Mouse (Mus musculus) olfactory bulb, adult 2 months (tissue): Measurements from ENCODE around the gene Fgfr2.

Experiments used
- CTCF ChIP-seq: fragments of 200-500 bp; IDR thresholded peaks from 2 replicates; pipeline ENCODE4 v1.5.1; 2012; ENCODE audit warnings: low read depth, mild to moderate bottlenecking, low read length, moderate library complexity; ENCODE audit not compliant: insufficient read depth
- POLR2A ChIP-seq: fragments of 200-500 bp; IDR thresholded peaks from 2 replicates; pipeline ENCODE4 v1.6.1; 2012; ENCODE audit warnings: mild to moderate bottlenecking, low read depth, low read length, moderate library complexity; ENCODE audit not compliant: insufficient read depth

DNA sequence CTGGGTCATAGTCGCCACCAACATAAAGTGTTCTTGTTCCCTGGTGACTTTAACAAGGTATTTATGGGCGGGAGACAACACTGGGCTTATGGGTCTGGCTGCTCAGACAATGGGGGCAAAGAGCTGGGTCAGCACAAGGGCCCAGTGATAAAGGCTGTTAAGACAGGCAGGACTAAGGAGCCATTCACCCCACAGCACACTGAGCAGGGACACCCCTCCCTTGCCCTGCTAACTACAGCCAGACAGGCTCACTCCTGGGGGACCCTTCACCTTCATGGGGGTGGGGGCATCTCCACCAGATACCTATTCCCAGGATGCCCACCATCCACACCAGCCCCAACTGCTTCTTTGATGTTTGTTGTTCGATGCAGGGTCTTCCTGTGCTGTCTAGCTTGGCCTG, 593.9 kb downstream of the Fgfr2 start:
- TF ChIP-seq POLR2A (no peak), CTCF (no peak)
